Mouse (Mus musculus) liver, adult 2 months (tissue): Measurements from ENCODE around the gene Ccdc58. TPM values are rescaled to one million over a fixed set of nuclear protein-coding genes. Genes with fewer than 3 reads are reported as not detected.

Experiments
- DNase-seq: peaks from one replicate; pipeline ENCODE4 v3.0.0-alpha.2; 2011; ENCODE audit warnings: low read depth, low spot score; ENCODE audit errors: extremely low read depth
- H3K27ac ChIP-seq: fragments of 200-500 bp; replicated peaks from 2 replicates; pipeline ENCODE4 v1.5.1; 2012; ENCODE audit warnings: low read depth, mild to moderate bottlenecking, control low read depth, inconsistent platforms, low read length; ENCODE audit not compliant: insufficient read depth
- H3K27me3 ChIP-seq: fragments of 200-500 bp; 2 replicates; pipeline ENCODE4 v1.6.1; 2012; ENCODE audit warnings: mild to moderate bottlenecking, moderate library complexity, low read length, inconsistent platforms; ENCODE audit not compliant: control insufficient read depth, insufficient read depth
- H3K36me3 ChIP-seq: fragments of 200-500 bp; 2 replicates; pipeline ENCODE4 v1.6.1; 2012; ENCODE audit warnings: low read length, inconsistent platforms; ENCODE audit not compliant: control insufficient read depth, insufficient read depth
- H3K4me1 ChIP-seq: fragments of 200-500 bp; 2 replicates; pipeline ENCODE4 v1.6.1; 2011; ENCODE audit warnings: low read length; ENCODE audit not compliant: control insufficient read depth, insufficient read depth
- H3K4me3 ChIP-seq: fragments of 200-500 bp; 2 replicates; pipeline ENCODE4 v1.5.1; 2011; ENCODE audit warnings: low read depth, mild to moderate bottlenecking, control low read depth, low read length, moderate library complexity; ENCODE audit not compliant: insufficient read depth
- H3K79me2 ChIP-seq: fragments of 200-500 bp; 2 replicates; pipeline ENCODE4 v1.6.1; 2012; ENCODE audit warnings: inconsistent platforms, mild to moderate bottlenecking, low read length, moderate library complexity; ENCODE audit not compliant: control insufficient read depth, insufficient read depth
- H3K9ac ChIP-seq: fragments of 200-500 bp; 2 replicates; pipeline ENCODE4 v1.6.1; 2012; ENCODE audit warnings: low read depth, mild to moderate bottlenecking, control low read depth, inconsistent platforms, low read length
- CTCF ChIP-seq: fragments of 200-500 bp; IDR thresholded peaks from 2 replicates; pipeline ENCODE4 v1.5.1; 2011; ENCODE audit warnings: low read depth, low read length, control low read depth
- POLR2A ChIP-seq: fragments of 200-500 bp; IDR thresholded peaks from 2 replicates; pipeline ENCODE4 v1.6.1; 2011; ENCODE audit warnings: low read length, control low read depth; ENCODE audit not compliant: insufficient read depth; ENCODE audit errors: extremely low read depth
- WGBS: fragments of 180-500 bp; shearing (Covaris S2); methylation state at CpG from one replicate; pipeline ENCODE4 v1.1.7; 2018; 5-methylcytosine and 5-hydroxymethylcytosine counted together
- polyA plus RNA-seq: library from polyadenylated mRNA; depleted of rRNA; stranded (reverse); fragments of >200 nt; gene quantifications from 2 replicates; pipeline ENCODE4 v1.2.3, GENCODE M21; 2012
- total RNA-seq: library from RNA; depleted of rRNA; stranded (reverse); fragments of >200 nt; gene quantifications from 2 replicates; pipeline ENCODE4 v1.2.3, GENCODE M21; 2014

Ccdc58 gene
- total and polyA plus RNA-seq, 2 experiments, result 16.2 to 54.0 TPM

DNA sequence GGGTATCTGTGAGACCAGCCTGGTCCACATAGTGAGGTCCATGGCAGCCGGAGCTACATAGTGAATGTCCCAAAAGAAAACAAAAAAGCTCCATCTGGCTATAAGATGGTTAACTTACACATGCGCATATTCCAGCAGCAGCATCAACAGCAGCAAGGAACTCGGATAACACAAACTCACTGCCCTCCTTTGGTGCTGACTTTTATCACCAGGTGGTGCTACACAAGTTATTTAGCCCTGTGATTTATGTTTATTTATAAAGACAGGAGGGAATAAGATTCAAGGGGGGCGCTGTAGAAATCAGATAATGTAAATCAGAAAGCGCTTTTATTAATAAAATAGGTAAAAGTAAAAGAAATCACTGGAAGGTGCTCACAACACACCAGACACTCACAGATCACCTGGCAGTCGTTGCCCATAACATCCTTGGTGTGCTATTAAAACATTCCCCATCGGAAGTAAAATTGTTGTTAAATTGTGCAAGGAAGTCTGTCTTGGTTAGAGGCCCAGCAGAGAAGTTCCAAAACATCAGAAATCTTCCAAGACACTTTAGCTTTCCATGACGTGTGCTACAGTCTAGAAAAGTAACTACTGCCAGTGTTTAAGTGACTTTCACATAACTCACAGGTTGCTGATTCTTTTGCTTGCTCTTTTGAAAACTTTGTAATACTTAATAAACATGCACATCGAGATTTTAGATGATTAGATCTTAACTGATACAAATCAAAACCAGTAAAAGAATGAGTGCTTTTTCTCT lies 1.5 kb upstream of the Ccdc58 start:
- no peak overlapping the region for H3K27ac ChIP-seq
- peaks cover 12% of the 10 kb centered on the region for H3K4me1 ChIP-seq
- peaks cover 28% of the 10 kb centered on the region for H3K79me2 ChIP-seq
- H3K27me3 ChIP-seq, result no peaks in the 10 kb centered on the region
- 49% methylated on average over 9 of the region's 9 CpGs for whole genome bisulfite sequencing
- TF ChIP-seq CTCF, result no peak
- TF ChIP-seq POLR2A, result no peak
- no peak overlapping the region for H3K4me3 ChIP-seq
- no peak for DNase-seq
- H3K36me3 ChIP-seq, result no peaks in the 10 kb centered on the region
- H3K9ac ChIP-seq, result no peak overlapping the region

- no peak for TF ChIP-seq CTCF
- Histone ChIP-seq H3K4me3 (peak overlapping the region; percentile 76), H3K9ac (peak overlapping the region; percentile 84), H3K27me3 (no peaks in the 10 kb centered on the region), H3K36me3 (no peaks in the 10 kb centered on the region), H3K4me1 (peaks cover 15% of the 10 kb centered on the region), H3K27ac (peak overlapping the region; percentile 86), H3K79me2 (peaks cover 24% of the 10 kb centered on the region)
- under 1% methylated on average over 16 of the region's 16 CpGs for WGBS
- DNase-seq, result peak; percentile 39
Observed at GRCm38 (mm10) chr16:36071071-36071449, 425 bp upstream of the Ccdc58 start.

- peak overlapping the region; percentile 84 for H3K9ac ChIP-seq
- H3K36me3 ChIP-seq, result no peaks in the 10 kb centered on the region
- 6% methylated on average over 8 of the region's 8 CpGs for WGBS
- DNase-seq, result no peak
- TF ChIP-seq POLR2A, result no peak
- H3K4me3 ChIP-seq, result peak overlapping the region; percentile 76
- peaks cover 24% of the 10 kb centered on the region for H3K79me2 ChIP-seq
- H3K27me3 ChIP-seq, result no peaks in the 10 kb centered on the region
- H3K4me1 ChIP-seq, result peaks cover 15% of the 10 kb centered on the region
- H3K27ac ChIP-seq, result peak overlapping the region; percentile 95
Observed at GRCm38 (mm10) chr16:36072410-36073011, 1.0 kb downstream of the Ccdc58 start.

DNA sequence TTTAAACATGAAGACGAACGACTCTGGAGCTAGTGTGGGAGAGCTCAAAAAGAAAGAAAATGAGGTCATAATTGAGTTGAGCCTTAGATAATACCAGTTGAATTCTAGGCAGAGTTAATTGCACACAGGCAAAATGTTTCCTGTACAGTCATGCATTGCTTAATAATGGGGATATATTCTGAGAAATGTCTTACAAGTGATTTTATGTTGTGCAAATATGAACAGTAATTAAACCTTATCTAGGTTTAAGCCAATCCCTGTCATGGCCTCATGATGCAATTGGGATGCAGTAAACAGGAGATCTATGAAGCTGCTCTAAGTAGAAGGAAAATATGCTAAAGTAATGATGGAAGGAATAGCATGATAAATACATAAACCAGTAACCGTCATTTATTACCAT lies 3.3 kb downstream of the Ccdc58 start:
- Histone ChIP-seq H3K27ac (no peak overlapping the region), H3K36me3 (no peaks in the 10 kb centered on the region), H3K4me3 (no peak overlapping the region), H3K79me2 (peaks cover 15% of the 10 kb centered on the region; the same call in 1 of the 2 replicates), H3K4me1 (peaks cover 8% of the 10 kb centered on the region), H3K9ac (no peak overlapping the region), H3K27me3 (no peaks in the 10 kb centered on the region)
- no peak for TF ChIP-seq CTCF
- no peak for TF ChIP-seq POLR2A
- WGBS, result 88% methylated on average over 3 of the region's 3 CpGs
- DNase-seq, result no peak

- peaks cover 2% of the 10 kb centered on the region for H3K4me1 ChIP-seq
- H3K27me3 ChIP-seq, result no peaks in the 10 kb centered on the region
- peaks cover 7% of the 10 kb centered on the region; the same call in 1 of the 2 replicates for H3K36me3 ChIP-seq
- 97% methylated on average over 3 of the region's 3 CpGs for WGBS
- no peak overlapping the region for H3K4me3 ChIP-seq
- H3K27ac ChIP-seq, result no peak overlapping the region
- no peak for DNase-seq
- TF ChIP-seq POLR2A, result no peak
- no peak for TF ChIP-seq CTCF
- peaks cover 9% of the 10 kb centered on the region; the same call in 1 of the 2 replicates for H3K79me2 ChIP-seq
- H3K9ac ChIP-seq, result no peak overlapping the region
Observed at GRCm38 (mm10) chr16:36079916-36080315, 8.4 kb downstream of the Ccdc58 start.

GRCm38 (mm10) chr16:36087846-36088245 lies 16.4 kb downstream of the Ccdc58 start:
- peak; percentile 97 for DNase-seq
- WGBS, result 7% methylated on average over 4 of the region's 4 CpGs
- H3K27me3 ChIP-seq, result no peaks in the 10 kb centered on the region
- H3K27ac ChIP-seq, result peak overlapping the region; percentile 89
- H3K4me3 ChIP-seq, result no peak overlapping the region
- H3K36me3 ChIP-seq, result peaks cover 14% of the 10 kb centered on the region; the same call in 1 of the 2 replicates
- no peaks in the 10 kb centered on the region for H3K79me2 ChIP-seq
- no peak for TF ChIP-seq CTCF
- TF ChIP-seq POLR2A, result no peak
- peaks cover 27% of the 10 kb centered on the region for H3K4me1 ChIP-seq
- no peak overlapping the region for H3K9ac ChIP-seq
